Mouse (Mus musculus) heart, adult 2 months (tissue): Measurements from ENCODE around the gene Unc13b.

ENCODE experiments used
- CTCF ChIP-seq: fragments of 200-600 bp; IDR thresholded peaks from 2 replicates; pipeline ENCODE4 v1.8.1; 2022; ENCODE audit warnings: antibody characterized with exemption, mild to moderate bottlenecking, moderate library complexity
- EP300 ChIP-seq: fragments of 200-500 bp; IDR thresholded peaks from 2 replicates; pipeline ENCODE4 v1.6.1; 2011; ENCODE audit warnings: low read depth, low read length, control low read depth; ENCODE audit not compliant: insufficient read depth
- POLR2A ChIP-seq: fragments of 200-500 bp; IDR thresholded peaks from 2 replicates; pipeline ENCODE4 v1.6.1; 2011; ENCODE audit warnings: mild to moderate bottlenecking, low read depth, low read length, control low read depth; ENCODE audit not compliant: insufficient read depth

DNA sequence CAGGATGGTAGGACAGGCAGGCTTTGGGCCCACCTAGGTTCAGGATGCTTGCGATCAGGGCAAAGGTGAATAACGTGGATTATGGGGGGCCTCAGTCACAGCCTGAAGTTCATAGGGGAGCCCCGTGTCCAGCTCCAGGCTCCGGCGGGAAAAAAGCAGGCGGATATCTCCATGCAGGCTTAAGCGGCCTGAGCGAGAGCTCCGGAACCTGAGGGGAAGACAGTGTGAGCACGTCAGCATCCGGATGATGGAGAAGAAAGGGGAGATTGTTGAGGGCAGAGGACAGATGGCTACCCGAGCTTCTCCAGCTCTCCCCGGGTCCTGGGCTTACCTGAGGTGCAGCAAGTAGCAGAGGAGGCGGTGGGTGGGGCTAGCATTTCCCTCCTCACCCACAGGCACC lies 25.3 kb upstream of the Unc13b start:
- TF ChIP-seq CTCF (no peak), POLR2A (no peak), EP300 (no peak)
